In genomic region chr2:112308671-112309070, GRCm38 (mm10) we compare ENCODE assay signal across 21 mouse cellular contexts. TPM values are rescaled to one million over a fixed set of nuclear protein-coding genes. Genes with fewer than 3 reads are reported as not detected.
A peak's percentile ranks its signal among the peaks of the same experiment; 100 is the strongest.
DNase-seq lines count a peak whose midpoint lies in the region; ATAC-seq lines count a peak whose summit lies in the region.
"Had no signal": no experiment of that assay in that cellular context is flagged by ENCODE, and none has a peak within 500 bp of the region (broad histone marks: within the 10 kb centered on the region; RNA-seq: fewer than 3 reads in every experiment).

No protein-coding gene starts in this region.

- peak; percentile 21 for DNase-seq in cerebellum, adult 9-10 months
- DNase-seq in cerebellum, adult 11 months, result no peak
- peak; percentile 31 for DNase-seq in layer of hippocampus, adult 9-10 months (ENCODE audit: low spot score)
- DNase-seq in layer of hippocampus, postnatal 14 days (ENCODE audit: low spot score in 2 of 2), result no peak
- DNase-seq in B cell, adult 2 months, result no peak
- no peak for DNase-seq in left cerebral cortex, adult 18-20 months (ENCODE audit: low spot score in 2 of 2)
- DNase-seq: adrenal gland, postnatal 10 days; embryo, embryonic 11 days; gastrocnemius, adult 2 months; retina, postnatal 1 day; thymus, postnatal 4 days had no signal

- ATAC-seq in CD4-positive, CD25-positive, alpha-beta regulatory T cell, adult 4 months, result peak; percentile 26
- peak; percentile 42 for ATAC-seq in inflammation-experienced regulatory T-cells, adult 6 months
- ATAC-seq: forebrain, embryonic 15.5 days had no signal

RNA-seq across cellular contexts. Expression of gene Gm21985, which starts 42.6 kb away (rescaled TPM):
- total RNA-seq in layer of hippocampus, postnatal 14 days (2021), result 1 to 10 TPM in 1 of 2 experiments, under 1 TPM in 1; 0.98 to 1.8 TPM
- not detected for polyA plus RNA-seq in CD4-positive, CD25-positive, alpha-beta regulatory T cell, adult 4 months (2017; shearing (Covaris generic))
- polyA plus RNA-seq in inflammation-experienced regulatory T-cells, adult 6 months (2017; shearing (Covaris generic)), result not detected
- 1 to 10 TPM; 2.8 to 3.5 TPM for total RNA-seq in left cerebral cortex, adult 18-20 months (2021)
- total RNA-seq: neutrophil, adult 5-6 weeks had no signal
- polyA plus RNA-seq: hindbrain, embryonic 12.5 days; intestine, postnatal 0 days; limb, embryonic 12.5 days; liver, embryonic 14.5 days; testis, adult 2 months had no signal

RNA-seq across cellular contexts. Expression of gene Slc12a6, which starts 43.0 kb away (rescaled TPM):
- 10 to 100 TPM; 84.5 to 95.5 TPM for total RNA-seq in layer of hippocampus, postnatal 14 days (2021)
- 10 to 100 TPM; 51.7 to 61.2 TPM for polyA plus RNA-seq in CD4-positive, CD25-positive, alpha-beta regulatory T cell, adult 4 months (2017; shearing (Covaris generic))
- 10 to 100 TPM; 37.3 to 57.5 (median 52.3) TPM for polyA plus RNA-seq in inflammation-experienced regulatory T-cells, adult 6 months (2017; shearing (Covaris generic))
- 100 to 1,000 TPM; 115 to 123 TPM for total RNA-seq in left cerebral cortex, adult 18-20 months (2021)

RNA-seq across cellular contexts. Expression of gene Nop10, which starts 46.9 kb away (rescaled TPM):
- total RNA-seq in layer of hippocampus, postnatal 14 days (2021), result 10 to 100 TPM; 66.1 to 67.8 TPM
- polyA plus RNA-seq in CD4-positive, CD25-positive, alpha-beta regulatory T cell, adult 4 months (2017; shearing (Covaris generic)), result 100 to 1,000 TPM; 153 to 229 TPM
- polyA plus RNA-seq in inflammation-experienced regulatory T-cells, adult 6 months (2017; shearing (Covaris generic)), result 100 to 1,000 TPM; 152 to 243 (median 201) TPM
- 10 to 100 TPM; 48.6 to 56.9 TPM for total RNA-seq in left cerebral cortex, adult 18-20 months (2021)

RNA-seq across cellular contexts. Expression of gene Nutm1, which starts 49.6 kb away (rescaled TPM):
- total RNA-seq in layer of hippocampus, postnatal 14 days (2021), result not detected
- not detected for polyA plus RNA-seq in CD4-positive, CD25-positive, alpha-beta regulatory T cell, adult 4 months (2017; shearing (Covaris generic))
- polyA plus RNA-seq in inflammation-experienced regulatory T-cells, adult 6 months (2017; shearing (Covaris generic)), result not detected
- total RNA-seq in left cerebral cortex, adult 18-20 months (2021), result not detected
- total RNA-seq: adrenal gland, postnatal 10 days; ES-E14; gastrocnemius, adult 2 months; neutrophil, adult 5-6 weeks had no signal
- polyA plus RNA-seq: liver, embryonic 14.5 days had no signal

RNA-seq across cellular contexts. Expression of gene Emc4, which starts 59.2 kb away (rescaled TPM):
- 100 to 1,000 TPM; 160 to 166 TPM for total RNA-seq in layer of hippocampus, postnatal 14 days (2021)
- polyA plus RNA-seq in CD4-positive, CD25-positive, alpha-beta regulatory T cell, adult 4 months (2017; shearing (Covaris generic)), result 10 to 100 TPM; 67.0 to 76.1 TPM
- polyA plus RNA-seq in inflammation-experienced regulatory T-cells, adult 6 months (2017; shearing (Covaris generic)), result 10 to 100 TPM; 76.8 to 96.3 (median 82.0) TPM
- 100 to 1,000 TPM; 149 to 162 TPM for total RNA-seq in left cerebral cortex, adult 18-20 months (2021)

Comparison
In these comparisons a context has a peak if more than half of its experiments do, and no peak if none do; other contexts are left out.
1. DNase-seq: peak in cerebellum, adult 9-10 months (single experiment) and layer of hippocampus, adult 9-10 months (single experiment); none in cerebellum, adult 11 months (single experiment), layer of hippocampus, postnatal 14 days (0 of 2), B cell, adult 2 months (0 of 2) and left cerebral cortex, adult 18-20 months (0 of 2).